Mouse (Mus musculus): ENCODE data around the gene Plekhg1. TPM values are rescaled to one million over a fixed set of nuclear protein-coding genes. Genes with fewer than 3 reads are reported as not detected.

Plekhg1 gene
- polyA plus RNA-seq, 1 experiment from 2014 or later: 12.4 TPM

DNA sequence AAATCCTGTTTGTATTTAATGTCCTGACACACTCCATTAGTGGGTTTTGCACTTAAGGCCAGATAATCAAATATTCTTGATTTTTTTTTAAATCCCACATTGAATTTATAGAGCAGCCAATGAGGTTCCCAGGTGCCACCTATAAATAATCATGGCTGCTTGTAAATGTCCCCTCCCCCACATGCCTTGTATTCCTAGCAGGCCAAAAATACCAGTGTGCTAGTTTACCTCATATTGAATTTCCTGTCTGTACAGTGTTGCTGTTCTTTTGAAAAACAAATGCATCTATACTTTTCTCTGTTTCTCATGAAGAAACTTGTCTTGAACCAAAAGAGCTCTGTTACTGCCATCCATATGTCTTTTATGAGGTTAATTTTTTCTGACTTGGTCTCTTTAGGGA lies 59.3 kb downstream of the Plekhg1 start:
- H3K4me3 ChIP-seq (ENCODE audit: low read depth, low read length): no peak overlapping the region
- DNase-seq: no peak
- no peak for ATAC-seq (ENCODE audit: insufficient read depth)
- H3K36me3 ChIP-seq (ENCODE audit: insufficient read depth): peaks cover 5% of the 10 kb centered on the region; the same call in 1 of the 2 replicates
- no peak overlapping the region for H3K27ac ChIP-seq (ENCODE audit: low read depth)
- H3K9me3 ChIP-seq (ENCODE audit: low read depth, low read length): no peaks in the 10 kb centered on the region
- TF ChIP-seq CTCF (IDR thresholded peaks at IDR 0.05; ENCODE audit: low read depth): no peak
- H3K27me3 ChIP-seq (ENCODE audit: insufficient read depth, low read length): no peaks in the 10 kb centered on the region
- no peaks in the 10 kb centered on the region for H3K4me1 ChIP-seq (ENCODE audit: insufficient read depth)
- H3K9ac ChIP-seq: no peak overlapping the region
- no peak overlapping the region for H3K4me2 ChIP-seq

DNA sequence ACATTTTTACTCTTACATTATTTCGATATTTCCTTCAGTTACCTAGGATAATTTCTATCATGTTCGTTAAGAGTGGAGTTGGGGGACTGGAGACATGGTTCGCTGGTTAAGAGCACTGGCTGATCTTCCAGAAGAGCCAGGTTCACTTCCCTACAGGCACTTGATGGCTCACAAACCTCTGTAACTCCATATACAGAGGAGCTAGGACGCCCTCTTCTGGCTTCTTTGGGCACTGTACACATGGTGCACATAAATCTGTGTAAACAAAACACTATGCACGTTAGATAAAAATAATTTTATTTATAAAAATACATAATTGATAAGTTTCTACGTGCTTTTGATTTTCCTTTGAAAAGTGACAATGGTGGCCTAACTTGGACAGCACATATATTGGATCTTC lies 61.1 kb downstream of the Plekhg1 start:
- Histone ChIP-seq H3K36me3 (ENCODE audit: insufficient read depth) (peaks cover 5% of the 10 kb centered on the region; the same call in 1 of the 2 replicates), H3K4me2 (no peak overlapping the region), H3K4me3 (ENCODE audit: low read depth, low read length) (no peak overlapping the region), H3K9ac (no peak overlapping the region), H3K4me1 (ENCODE audit: insufficient read depth) (no peaks in the 10 kb centered on the region), H3K27ac (ENCODE audit: low read depth) (no peak overlapping the region), H3K27me3 (ENCODE audit: insufficient read depth, low read length) (no peaks in the 10 kb centered on the region), H3K9me3 (ENCODE audit: low read depth, low read length) (no peaks in the 10 kb centered on the region)
- ATAC-seq (ENCODE audit: insufficient read depth) (no peak), DNase-seq (no peak)
- no peak; the same call in 1 of the 2 replicates for TF ChIP-seq CTCF (IDR thresholded peaks at IDR 0.05; ENCODE audit: low read depth)
- 75% methylated on average over 6 of the region's 6 CpGs for WGBS

DNA sequence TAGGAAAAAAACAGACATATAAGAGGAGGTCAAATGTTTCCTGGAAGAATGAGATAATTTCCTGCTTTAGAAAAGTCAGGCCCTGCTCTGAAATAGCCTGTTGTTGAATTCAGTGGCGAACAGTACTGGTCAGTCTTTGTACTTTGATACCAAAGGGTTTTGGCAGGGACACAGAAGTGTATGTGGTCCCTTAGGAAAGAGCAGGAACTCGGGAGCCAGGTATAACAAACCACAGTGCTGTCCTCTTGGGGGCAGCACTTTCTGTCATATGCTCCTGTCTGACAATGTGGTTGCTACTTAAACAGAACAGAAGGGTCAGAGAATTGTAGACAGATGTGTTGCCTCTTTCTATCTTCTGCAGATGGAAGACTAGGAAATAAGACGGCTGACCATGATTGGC lies 65.2 kb downstream of the Plekhg1 start:
- Histone ChIP-seq H3K9me3 (ENCODE audit: low read depth, low read length) (no peaks in the 10 kb centered on the region), H3K4me1 (ENCODE audit: insufficient read depth) (no peaks in the 10 kb centered on the region), H3K9ac (no peak overlapping the region), H3K4me2 (no peak overlapping the region), H3K27me3 (ENCODE audit: insufficient read depth, low read length) (no peaks in the 10 kb centered on the region), H3K4me3 (ENCODE audit: low read depth, low read length) (no peak overlapping the region), H3K36me3 (ENCODE audit: insufficient read depth) (peaks cover 5% of the 10 kb centered on the region; the same call in 1 of the 2 replicates), H3K27ac (ENCODE audit: low read depth) (no peak overlapping the region)
- WGBS: 36% methylated on average over 3 of the region's 3 CpGs
- TF ChIP-seq CTCF (IDR thresholded peaks at IDR 0.05; ENCODE audit: low read depth): peak; percentile 25
- ATAC-seq (ENCODE audit: insufficient read depth) (no peak), DNase-seq (peak; percentile 10)

DNA sequence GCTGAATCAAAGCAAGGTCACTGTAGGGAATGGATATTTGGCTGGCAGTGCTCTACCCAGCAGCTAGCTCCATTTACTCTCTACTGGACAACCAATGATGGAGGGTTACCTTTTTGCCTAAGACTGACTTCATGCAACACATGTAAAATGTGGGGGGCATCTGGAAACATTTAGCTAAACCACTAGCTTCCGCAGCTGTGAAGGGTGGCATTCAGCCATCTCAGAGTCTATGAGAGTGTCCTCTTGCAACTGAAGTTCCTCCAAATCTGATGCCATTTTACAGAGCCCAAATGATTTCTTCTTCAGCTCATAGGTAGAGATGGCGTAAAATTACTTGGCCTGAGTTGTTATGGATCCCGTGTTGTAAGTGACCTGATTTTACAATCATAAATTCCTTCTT lies 67.8 kb downstream of the Plekhg1 start:
- H3K4me3 ChIP-seq (ENCODE audit: low read depth, low read length): no peak overlapping the region
- H3K4me2 ChIP-seq: no peak overlapping the region
- peaks cover 4% of the 10 kb centered on the region; the same call in 1 of the 2 replicates for H3K4me1 ChIP-seq (ENCODE audit: insufficient read depth)
- no peaks in the 10 kb centered on the region for H3K27me3 ChIP-seq (ENCODE audit: insufficient read depth, low read length)
- H3K27ac ChIP-seq (ENCODE audit: low read depth): no peak overlapping the region
- H3K36me3 ChIP-seq (ENCODE audit: insufficient read depth): peaks cover 5% of the 10 kb centered on the region; the same call in 1 of the 2 replicates
- TF ChIP-seq CTCF (IDR thresholded peaks at IDR 0.05; ENCODE audit: low read depth): no peak
- no peaks in the 10 kb centered on the region for H3K9me3 ChIP-seq (ENCODE audit: low read depth, low read length)
- ATAC-seq (ENCODE audit: insufficient read depth) (no peak), DNase-seq (no peak)
- H3K9ac ChIP-seq: no peak overlapping the region
- 86% methylated on average over 3 of the region's 3 CpGs for WGBS

DNA sequence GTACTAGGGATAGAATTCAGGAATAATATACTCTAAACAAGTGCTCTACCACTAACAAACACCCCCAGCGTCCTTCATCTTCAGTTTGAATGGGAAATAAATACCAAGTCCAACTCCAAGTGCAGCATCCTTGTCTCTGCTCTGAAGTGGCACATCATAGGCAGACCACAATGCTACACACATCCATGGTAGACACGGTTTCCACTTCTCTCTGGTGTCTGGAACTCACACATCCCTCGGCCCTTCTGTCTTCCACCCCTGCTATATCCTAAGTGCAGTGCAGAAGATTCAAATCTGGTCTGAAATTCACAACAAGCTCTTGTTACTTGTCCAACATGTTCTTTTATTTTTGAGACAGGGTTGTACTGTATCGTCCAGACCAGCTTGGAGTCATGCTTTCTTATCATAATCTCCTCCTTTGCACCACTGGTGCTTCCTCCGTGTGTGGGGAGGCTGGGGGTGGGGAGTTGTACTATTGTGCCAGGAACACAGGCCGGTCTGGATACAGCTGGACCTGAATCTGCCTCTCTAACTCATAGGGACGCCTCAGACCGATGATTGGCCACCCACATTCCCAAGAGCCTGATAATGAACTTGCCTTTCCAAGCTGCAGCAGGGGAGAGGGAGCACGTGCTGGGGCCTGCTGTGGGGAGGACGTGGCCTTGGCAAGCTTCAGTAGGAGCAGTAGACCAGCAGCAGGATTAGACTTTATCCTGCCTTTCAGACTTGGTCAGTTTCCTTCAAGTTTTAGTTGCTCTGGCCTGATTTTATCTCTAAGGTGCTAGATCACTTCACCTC lies 70.5 kb downstream of the Plekhg1 start:
- H3K4me2 ChIP-seq: no peak overlapping the region
- no peaks in the 10 kb centered on the region for H3K9me3 ChIP-seq (ENCODE audit: low read depth, low read length)
- H3K4me3 ChIP-seq (ENCODE audit: low read depth, low read length): no peak overlapping the region
- no peak overlapping the region for H3K27ac ChIP-seq (ENCODE audit: low read depth)
- ATAC-seq (ENCODE audit: insufficient read depth) (peak; percentile 86), DNase-seq (peak; percentile 43)
- 42% methylated on average over 10 of the region's 10 CpGs for WGBS
- no peaks in the 10 kb centered on the region for H3K27me3 ChIP-seq (ENCODE audit: insufficient read depth, low read length)
- no peak for TF ChIP-seq CTCF (IDR thresholded peaks at IDR 0.05; ENCODE audit: low read depth)
- peaks cover 4% of the 10 kb centered on the region; the same call in 1 of the 2 replicates for H3K4me1 ChIP-seq (ENCODE audit: insufficient read depth)
- H3K36me3 ChIP-seq (ENCODE audit: insufficient read depth): no peaks in the 10 kb centered on the region
- no peak overlapping the region for H3K9ac ChIP-seq

DNA sequence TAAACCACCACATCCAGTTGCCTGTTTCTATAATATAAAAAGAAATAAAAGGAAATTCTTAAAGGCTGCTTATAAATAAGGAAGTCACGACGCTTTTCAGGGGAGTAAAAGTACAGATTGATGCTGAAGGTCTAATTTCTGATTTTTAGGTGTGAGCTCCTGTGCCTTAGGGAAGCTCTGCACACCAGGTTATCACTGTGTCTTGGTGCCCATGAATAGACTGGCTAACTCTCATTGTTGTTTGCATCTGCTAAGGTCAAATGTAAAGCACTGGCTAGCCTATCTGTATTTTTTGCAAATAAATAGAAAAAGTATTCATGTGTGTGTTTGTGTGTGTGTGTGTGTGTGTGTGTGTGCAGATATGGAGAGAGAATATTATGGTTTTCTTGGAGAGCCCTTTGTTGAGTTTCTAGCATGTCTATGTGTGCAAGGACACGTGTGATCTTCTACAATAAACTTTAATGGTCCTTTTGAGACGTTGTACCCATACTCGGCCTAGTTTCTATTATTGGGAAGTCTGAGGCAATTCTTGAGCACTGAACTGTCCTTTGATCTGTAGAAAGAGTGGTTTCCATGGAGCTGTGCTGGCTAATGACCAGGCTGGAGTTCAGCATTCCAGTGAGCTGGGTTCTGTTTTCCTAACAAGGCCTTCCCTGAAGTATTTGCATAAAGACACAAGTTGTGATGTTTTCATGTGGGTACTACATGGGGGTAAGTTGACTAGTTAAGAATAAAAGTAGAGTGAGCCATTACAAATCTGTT lies 79.0 kb downstream of the Plekhg1 start:
- Histone ChIP-seq H3K36me3 (ENCODE audit: insufficient read depth) (no peaks in the 10 kb centered on the region), H3K4me3 (ENCODE audit: low read depth, low read length) (no peak overlapping the region), H3K9ac (no peak overlapping the region), H3K4me2 (no peak overlapping the region), H3K4me1 (ENCODE audit: insufficient read depth) (peaks cover 7% of the 10 kb centered on the region; the same call in 1 of the 2 replicates), H3K27me3 (ENCODE audit: insufficient read depth, low read length) (no peaks in the 10 kb centered on the region), H3K9me3 (ENCODE audit: low read depth, low read length) (no peaks in the 10 kb centered on the region), H3K27ac (ENCODE audit: low read depth) (no peak overlapping the region)
- DNase-seq: peak; percentile 40
- 70% methylated on average over 5 of the region's 5 CpGs for WGBS
- ATAC-seq (ENCODE audit: insufficient read depth): no peak
- TF ChIP-seq CTCF (IDR thresholded peaks at IDR 0.05; ENCODE audit: low read depth): no peak

DNA sequence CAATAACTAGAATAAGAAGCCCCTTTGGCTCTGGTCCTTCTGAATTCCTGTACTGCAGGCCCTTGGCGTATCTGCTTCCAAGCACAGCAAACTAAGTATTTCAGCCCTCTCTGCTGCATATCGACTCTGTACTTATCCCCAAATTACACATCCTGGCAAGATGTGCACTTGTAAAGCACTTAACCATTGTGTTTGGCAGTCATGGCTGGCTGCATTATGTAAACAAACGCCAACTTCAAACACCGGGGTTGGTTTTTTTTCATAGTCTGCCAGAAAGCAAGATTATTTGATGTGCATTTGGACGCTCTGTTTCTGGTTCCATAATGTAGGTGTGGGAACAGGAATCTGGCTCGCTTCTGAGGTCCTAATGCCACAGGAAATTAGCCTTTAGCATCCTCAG lies 83.7 kb downstream of the Plekhg1 start:
- Histone ChIP-seq H3K9ac (no peak overlapping the region), H3K4me2 (no peak overlapping the region), H3K27ac (ENCODE audit: low read depth) (no peak overlapping the region), H3K27me3 (ENCODE audit: insufficient read depth, low read length) (no peaks in the 10 kb centered on the region), H3K4me3 (ENCODE audit: low read depth, low read length) (no peak overlapping the region), H3K4me1 (ENCODE audit: insufficient read depth) (peaks cover 7% of the 10 kb centered on the region; the same call in 1 of the 2 replicates), H3K9me3 (ENCODE audit: low read depth, low read length) (no peaks in the 10 kb centered on the region), H3K36me3 (ENCODE audit: insufficient read depth) (no peaks in the 10 kb centered on the region)
- no peak for TF ChIP-seq CTCF (IDR thresholded peaks at IDR 0.05; ENCODE audit: low read depth)
- ATAC-seq (ENCODE audit: insufficient read depth): no peak; the same call in 1 of the 2 replicates
- DNase-seq: peak; percentile 59
- WGBS: 30% methylated on average over 6 of the region's 6 CpGs

Measured in lung, embryonic 14.5 days (tissue).